Mouse (Mus musculus) liver, embryonic 14.5 days (tissue): ENCODE data around the gene Cyb5r1.

ENCODE experiments used
- CTCF ChIP-seq: IDR thresholded peaks from 2 replicates; pipeline ENCODE4 v1.5.1; 2016; ENCODE audit warnings: antibody characterized with exemption, low read depth, control low read depth
- EP300 ChIP-seq: IDR thresholded peaks from 2 replicates; pipeline ENCODE4 v1.6.1; 2016; ENCODE audit warnings: antibody characterized with exemption, low read depth

DNA sequence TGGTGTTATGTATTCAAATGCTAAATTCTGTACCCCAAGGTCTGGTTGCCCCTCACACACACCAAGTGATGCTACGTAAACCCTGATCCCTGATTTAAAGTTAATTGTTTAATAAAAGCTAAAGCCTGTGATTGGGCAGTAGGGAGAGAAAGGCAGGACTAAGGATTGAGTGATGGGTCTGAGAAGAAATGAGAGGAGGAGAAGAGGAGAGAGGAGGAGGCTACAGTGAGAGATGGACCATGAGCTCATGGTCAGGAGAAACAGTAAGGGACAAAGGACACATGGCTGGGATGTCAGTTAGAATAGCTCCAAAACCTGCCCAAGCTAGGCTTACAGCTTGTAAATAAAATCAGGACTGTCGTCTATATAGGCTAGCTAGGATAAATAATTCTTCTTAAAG, 24.3 kb upstream of the Cyb5r1 start:
- TF ChIP-seq CTCF (no peak), EP300 (no peak)
